Mouse (Mus musculus): ENCODE measurements around the gene Aass.

The Aass gene

GRCm38 (mm10) chr6:23055734-23056133 is 77.1 kb downstream of the Aass start:
- DNase-seq (ENCODE audit: low spot score in 2 of 2): no peak

- no peak for DNase-seq (ENCODE audit: low spot score in 2 of 2)
Measured at GRCm38 (mm10) chr6:23048836-23049235, 84.0 kb downstream of the Aass start.

- DNase-seq (ENCODE audit: low spot score in 2 of 2): no peak
Measured at GRCm38 (mm10) chr6:23028251-23028650, 104.5 kb downstream of the Aass start.

All from spleen, postnatal 10 days (tissue).